Mouse (Mus musculus): ENCODE measurements around the gene Rdh1. TPM values are rescaled to one million over a fixed set of nuclear protein-coding genes. Genes with fewer than 3 reads are reported as not detected.

Gene Rdh1
- polyA plus RNA-seq (2012; fragmentation: generic; extraction: Trizol) = 0.01 TPM

GRCm38 (mm10) chr10:127759181-127760110 is at the start of gene Rdh1, which contains the start of gene Rdh16f1:
TSS of gene Rdh1 (plus strand) at chr10:127759721.
TSS of gene Rdh16f1 (plus strand) at chr10:127759787.
- Histone ChIP-seq H3K36me3 (ENCODE audit: control insufficient read depth, insufficient read depth) (no peaks in the 10 kb centered on the region), H3K79me2 (ENCODE audit: control insufficient read depth, insufficient read depth) (no peaks in the 10 kb centered on the region), H3K27me3 (ENCODE audit: control insufficient read depth, insufficient read depth, insufficient read length) (peaks cover 9% of the 10 kb centered on the region), H3K4me2 (ENCODE audit: low read depth) (no peak within 1 kb of the TSS), H3ac (ENCODE audit: control insufficient read depth, insufficient read length) (no peak within 1 kb of the TSS), H3K4me3 (no peak within 1 kb of the TSS)
- TF ChIP-seq E2F4 (IDR thresholded peaks at IDR 0.05; ENCODE audit: insufficient read depth) = no peak
- TF ChIP-seq MAX (IDR thresholded peaks at IDR 0.05; ENCODE audit: low read depth) = no peak
- no peak for TF ChIP-seq POLR2AphosphoS2 (IDR thresholded peaks at IDR 0.05; ENCODE audit: insufficient read length, low read depth)
- no peak for TF ChIP-seq TCF3 (IDR thresholded peaks at IDR 0.05; ENCODE audit: insufficient read length, low read depth)
- no peak for TF ChIP-seq SRF (IDR thresholded peaks at IDR 0.05; ENCODE audit: control insufficient read depth, insufficient read length, low read depth)
- no peak for TF ChIP-seq CEBPB (IDR thresholded peaks at IDR 0.05; ENCODE audit: insufficient read depth, poor library complexity, severe bottlenecking)
- no peak for TF ChIP-seq POLR2A (IDR thresholded peaks at IDR 0.05; ENCODE audit: insufficient read length, low read depth)
- no peak for TF ChIP-seq MYOD1 (IDR thresholded peaks at IDR 0.05; ENCODE audit: control insufficient read depth in 1 of 3, insufficient read length in 2 of 3, low read depth in 2 of 3)
- TF ChIP-seq TCF12 (IDR thresholded peaks at IDR 0.05; ENCODE audit: insufficient read depth, poor library complexity, severe bottlenecking) = no peak
- no peak for TF ChIP-seq REST (IDR thresholded peaks at IDR 0.05; ENCODE audit: insufficient read depth, insufficient read length)
- no peak for TF ChIP-seq USF1 (IDR thresholded peaks at IDR 0.05; ENCODE audit: low read depth)
- no peak for TF ChIP-seq MYOG (IDR thresholded peaks at IDR 0.05; ENCODE audit: control insufficient read depth in 1 of 3, insufficient read depth in 1 of 3, insufficient read length in 2 of 3, low read depth in 2 of 3)

- Histone ChIP-seq H3ac (ENCODE audit: control insufficient read depth, insufficient read length) (no peak overlapping the region), H3K79me2 (ENCODE audit: control insufficient read depth, insufficient read depth) (no peaks in the 10 kb centered on the region), H3K4me3 (no peak overlapping the region), H3K27me3 (ENCODE audit: control insufficient read depth, insufficient read depth, insufficient read length) (no peaks in the 10 kb centered on the region), H3K4me2 (ENCODE audit: low read depth) (no peak overlapping the region), H3K36me3 (ENCODE audit: control insufficient read depth, insufficient read depth) (no peaks in the 10 kb centered on the region)
- TF ChIP-seq USF1 (IDR thresholded peaks at IDR 0.05; ENCODE audit: low read depth) (no peak), TCF3 (IDR thresholded peaks at IDR 0.05; ENCODE audit: insufficient read length, low read depth) (no peak), E2F4 (IDR thresholded peaks at IDR 0.05; ENCODE audit: insufficient read depth) (no peak), MYOG (IDR thresholded peaks at IDR 0.05; ENCODE audit: control insufficient read depth in 1 of 3, insufficient read depth in 1 of 3, insufficient read length in 2 of 3, low read depth in 2 of 3) (no peak), POLR2A (IDR thresholded peaks at IDR 0.05; ENCODE audit: insufficient read length, low read depth) (no peak), MAX (IDR thresholded peaks at IDR 0.05; ENCODE audit: low read depth) (no peak), CEBPB (IDR thresholded peaks at IDR 0.05; ENCODE audit: insufficient read depth, poor library complexity, severe bottlenecking) (no peak), REST (IDR thresholded peaks at IDR 0.05; ENCODE audit: insufficient read depth, insufficient read length) (no peak), SRF (IDR thresholded peaks at IDR 0.05; ENCODE audit: control insufficient read depth, insufficient read length, low read depth) (no peak), MYOD1 (IDR thresholded peaks at IDR 0.05; ENCODE audit: control insufficient read depth in 1 of 3, insufficient read length in 2 of 3, low read depth in 2 of 3) (no peak), TCF12 (IDR thresholded peaks at IDR 0.05; ENCODE audit: insufficient read depth, poor library complexity, severe bottlenecking) (no peak)
Measured at GRCm38 (mm10) chr10:127710331-127710730, 49.2 kb upstream of the Rdh1 start.

GRCm38 (mm10) chr10:127712736-127713135 is 46.8 kb upstream of the Rdh1 start:
- no peak overlapping the region for H3K4me2 ChIP-seq (ENCODE audit: low read depth)
- TF ChIP-seq TCF3 (IDR thresholded peaks at IDR 0.05; ENCODE audit: insufficient read length, low read depth) (no peak), REST (IDR thresholded peaks at IDR 0.05; ENCODE audit: insufficient read depth, insufficient read length) (no peak), USF1 (IDR thresholded peaks at IDR 0.05; ENCODE audit: low read depth) (no peak), POLR2A (IDR thresholded peaks at IDR 0.05; ENCODE audit: insufficient read length, low read depth) (no peak)
- no peak overlapping the region for H3ac ChIP-seq (ENCODE audit: control insufficient read depth, insufficient read length)
- no peaks in the 10 kb centered on the region for H3K36me3 ChIP-seq (ENCODE audit: control insufficient read depth, insufficient read depth)
- H3K27me3 ChIP-seq (ENCODE audit: control insufficient read depth, insufficient read depth, insufficient read length) = no peaks in the 10 kb centered on the region
- H3K4me3 ChIP-seq = no peak overlapping the region
- H3K79me2 ChIP-seq (ENCODE audit: control insufficient read depth, insufficient read depth) = no peaks in the 10 kb centered on the region

GRCm38 (mm10) chr10:127721671-127722418 is 37.7 kb upstream of the Rdh1 start:
- Histone ChIP-seq H3ac (ENCODE audit: control insufficient read depth, insufficient read length) (no peak overlapping the region), H3K4me2 (ENCODE audit: low read depth) (no peak overlapping the region), H3K27me3 (ENCODE audit: control insufficient read depth, insufficient read depth, insufficient read length) (peaks cover 58% of the 10 kb centered on the region), H3K36me3 (ENCODE audit: control insufficient read depth, insufficient read depth) (no peaks in the 10 kb centered on the region), H3K4me3 (no peak overlapping the region), H3K79me2 (ENCODE audit: control insufficient read depth, insufficient read depth) (no peaks in the 10 kb centered on the region)
- TF ChIP-seq POLR2A (IDR thresholded peaks at IDR 0.05; ENCODE audit: insufficient read length, low read depth) (no peak), TCF12 (IDR thresholded peaks at IDR 0.05; ENCODE audit: insufficient read depth, poor library complexity, severe bottlenecking) (no peak), SRF (IDR thresholded peaks at IDR 0.05; ENCODE audit: control insufficient read depth, insufficient read length, low read depth) (no peak), CEBPB (IDR thresholded peaks at IDR 0.05; ENCODE audit: insufficient read depth, poor library complexity, severe bottlenecking) (no peak), POLR2AphosphoS2 (IDR thresholded peaks at IDR 0.05; ENCODE audit: insufficient read length, low read depth) (no peak), MYOG (IDR thresholded peaks at IDR 0.05; ENCODE audit: control insufficient read depth in 1 of 3, insufficient read depth in 1 of 3, insufficient read length in 2 of 3, low read depth in 2 of 3) (no peak), E2F4 (IDR thresholded peaks at IDR 0.05; ENCODE audit: insufficient read depth) (no peak), TCF3 (IDR thresholded peaks at IDR 0.05; ENCODE audit: insufficient read length, low read depth) (no peak), MYOD1 (IDR thresholded peaks at IDR 0.05; ENCODE audit: control insufficient read depth in 1 of 3, insufficient read length in 2 of 3, low read depth in 2 of 3) (no peak), MAX (IDR thresholded peaks at IDR 0.05; ENCODE audit: low read depth) (no peak)

Measured in myocyte (in vitro differentiated cells).